Mouse (Mus musculus): ENCODE results near the gene Cyp17a1.

Gene Cyp17a1

GRCm38 (mm10) chr19:46672766-46673418 is at the start of gene Cyp17a1:
TSS of gene Cyp17a1 (minus strand) at chr19:46673172.
- no peak for DNase-seq

DNA sequence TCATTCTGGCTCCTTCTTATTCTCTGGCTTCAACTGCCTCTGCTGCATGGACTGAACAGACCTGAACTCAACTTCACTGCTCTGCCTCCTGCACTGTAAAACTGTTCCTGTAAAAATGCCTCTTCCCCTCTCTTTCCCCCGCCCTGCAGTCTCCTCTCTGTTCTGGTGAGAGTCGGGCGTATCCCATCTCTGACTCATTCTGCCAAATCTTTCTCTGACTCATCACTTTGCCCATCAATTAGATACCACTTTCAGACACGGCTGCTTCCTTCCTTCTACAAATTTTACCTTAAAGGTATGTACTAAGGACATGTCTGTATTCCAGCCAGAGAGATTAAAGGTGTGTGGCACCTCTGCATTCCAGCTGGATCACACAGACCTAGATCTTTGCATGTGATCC is 45.2 kb upstream of the Cyp17a1 start:
- no peak for DNase-seq

- no peak for DNase-seq
These were observed 42.0 kb upstream of the Cyp17a1 start for GRCm38 (mm10) chr19:46715016-46715415.

GRCm38 (mm10) chr19:46714234-46714633 is 41.3 kb upstream of the Cyp17a1 start:
- DNase-seq, result no peak

- no peak for DNase-seq
These were observed 37.6 kb upstream of the Cyp17a1 start for GRCm38 (mm10) chr19:46710614-46711013.

GRCm38 (mm10) chr19:46707296-46708151 is 34.6 kb upstream of the Cyp17a1 start, which contains the start of gene As3mt:
TSS of gene As3mt (plus strand) at chr19:46707458.
- DNase-seq, result peak; percentile 64 to 79

DNA sequence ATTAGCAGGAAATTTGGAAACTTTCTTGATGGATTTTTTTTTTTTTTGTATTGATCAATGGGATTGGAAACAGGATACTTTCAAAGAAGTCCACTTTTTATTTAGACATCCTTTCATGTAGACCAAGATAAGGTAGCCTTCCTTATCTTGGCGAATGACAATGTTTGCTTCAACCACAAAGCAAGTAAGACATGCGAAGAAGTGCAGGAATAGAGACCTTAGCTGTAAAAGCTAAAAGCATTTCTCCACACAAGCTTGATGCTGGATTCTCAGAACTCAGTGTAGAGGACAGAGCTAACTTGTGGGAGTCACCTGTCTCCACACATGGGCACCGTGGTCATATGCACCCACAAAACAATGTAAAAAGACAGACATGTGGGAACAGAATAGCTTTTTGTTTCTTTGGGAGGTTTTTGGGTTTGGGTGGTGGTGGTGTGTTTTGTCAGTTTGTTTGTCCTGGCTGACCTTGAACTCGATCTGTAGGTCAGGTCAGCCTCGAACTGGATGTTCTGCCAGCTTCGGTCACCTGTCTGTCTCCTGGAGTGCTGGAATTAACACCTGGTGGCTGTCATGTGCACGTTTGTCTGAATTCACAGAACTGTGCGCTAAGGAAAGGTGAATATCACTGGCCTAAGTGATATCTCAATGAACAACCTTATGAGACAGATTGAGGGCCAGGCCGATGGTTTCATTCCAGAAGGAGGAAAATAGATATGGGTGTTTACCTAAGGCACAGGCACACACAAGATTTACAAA is 33.7 kb upstream of the Cyp17a1 start:
- DNase-seq, result no peak

DNA sequence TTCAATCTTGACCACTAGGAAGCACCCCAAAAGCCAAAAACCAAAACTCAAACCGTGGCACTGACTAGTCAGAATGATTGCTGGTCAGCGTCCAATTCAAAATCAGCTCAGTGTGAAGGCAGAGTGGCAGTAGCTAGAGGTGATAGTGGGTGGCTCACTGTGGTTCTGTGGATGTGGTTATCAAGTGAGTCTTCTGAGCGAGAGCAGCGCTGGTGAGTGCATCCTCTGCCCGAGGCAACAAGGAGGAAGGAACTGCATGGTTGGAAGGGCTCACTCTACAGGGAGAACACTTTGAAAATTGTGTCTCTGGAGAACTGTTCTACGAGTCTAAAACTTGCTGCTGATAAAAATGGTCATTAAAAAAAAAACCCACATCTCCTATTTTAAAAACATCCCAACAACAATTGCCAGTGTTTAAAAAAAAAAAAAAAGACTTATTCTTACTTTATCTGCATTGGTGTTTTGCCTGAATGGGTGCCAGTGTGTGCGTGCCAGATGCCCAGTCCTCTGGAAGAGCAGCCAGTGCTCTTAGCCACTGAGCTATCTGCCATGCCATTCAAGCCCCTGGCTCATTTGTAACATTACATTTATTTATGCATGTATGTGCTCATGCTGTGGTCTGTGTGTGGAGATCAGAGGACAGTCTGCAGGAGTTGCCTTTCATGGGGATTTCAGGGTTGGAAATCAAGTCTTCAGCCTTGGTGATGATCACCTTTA is 33.0 kb upstream of the Cyp17a1 start:
- DNase-seq, result no peak

- no peak for DNase-seq
These were observed 28.2 kb upstream of the Cyp17a1 start for GRCm38 (mm10) chr19:46701156-46701555.

DNA sequence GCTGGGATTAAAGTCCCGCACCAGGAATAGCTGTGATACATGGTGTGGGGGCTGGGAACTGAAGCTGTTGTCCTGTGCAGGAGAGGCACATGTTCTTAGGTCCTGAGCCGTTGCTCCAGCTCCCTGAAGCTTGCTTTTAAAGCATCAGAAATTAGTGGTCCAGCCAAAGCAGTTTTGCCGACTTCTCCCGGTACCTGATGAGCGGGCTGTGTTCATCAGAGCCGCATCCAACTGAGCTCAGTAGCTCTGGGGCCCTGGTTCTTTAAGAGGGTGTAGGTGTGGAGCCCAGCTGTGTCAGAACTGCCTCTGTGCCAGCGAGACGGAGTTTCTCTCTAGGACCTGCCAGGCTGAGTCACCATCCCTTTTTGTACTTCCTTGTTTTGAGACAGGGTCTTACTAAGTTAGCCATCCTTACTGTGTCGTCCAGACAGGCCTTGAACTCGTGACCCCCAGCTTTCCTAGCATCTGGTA is 26.1 kb upstream of the Cyp17a1 start:
- DNase-seq, result no peak

GRCm38 (mm10) chr19:46697840-46698517 is 25.0 kb upstream of the Cyp17a1 start:
- no peak for DNase-seq

DNA sequence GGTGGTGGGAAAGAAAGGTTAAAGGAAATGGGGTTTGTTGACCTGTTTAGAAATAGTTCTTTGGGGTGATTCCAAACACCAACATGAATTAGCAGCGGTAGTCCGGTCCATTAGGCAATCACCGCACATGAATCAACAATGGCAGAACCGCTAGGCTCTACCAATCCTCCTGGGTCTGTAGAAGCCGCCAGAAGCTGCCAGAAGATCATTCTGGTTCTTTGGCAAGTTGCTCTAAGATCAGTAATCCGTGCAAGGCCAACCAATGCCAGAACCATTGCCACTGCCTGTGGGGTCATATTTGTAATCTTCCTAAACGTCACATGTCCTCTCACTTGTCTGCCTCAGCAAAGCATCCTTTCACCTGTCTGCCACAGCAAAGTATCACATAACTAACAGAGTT is 24.0 kb upstream of the Cyp17a1 start:
- DNase-seq, result no peak

DNA sequence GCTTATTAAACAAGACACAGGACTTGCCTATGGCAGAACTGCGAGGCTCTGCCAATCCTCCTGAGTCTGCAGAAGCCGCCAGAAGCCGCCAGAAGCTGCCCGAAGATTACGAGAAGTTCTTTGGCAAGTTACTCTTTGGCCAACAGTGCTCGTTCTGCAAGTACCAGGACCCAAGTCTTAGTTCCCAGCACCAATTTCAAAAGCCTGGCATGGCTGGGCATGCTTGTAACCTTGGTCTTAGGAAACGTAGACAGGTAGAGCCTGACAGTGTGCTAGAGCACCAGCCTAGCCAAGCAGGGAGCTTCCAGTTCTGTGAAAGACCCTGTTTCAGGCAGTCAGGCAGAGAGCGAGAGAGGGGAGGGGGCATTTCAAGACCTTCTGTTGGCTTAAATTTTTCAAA is 23.5 kb upstream of the Cyp17a1 start:
- DNase-seq, result no peak

DNA sequence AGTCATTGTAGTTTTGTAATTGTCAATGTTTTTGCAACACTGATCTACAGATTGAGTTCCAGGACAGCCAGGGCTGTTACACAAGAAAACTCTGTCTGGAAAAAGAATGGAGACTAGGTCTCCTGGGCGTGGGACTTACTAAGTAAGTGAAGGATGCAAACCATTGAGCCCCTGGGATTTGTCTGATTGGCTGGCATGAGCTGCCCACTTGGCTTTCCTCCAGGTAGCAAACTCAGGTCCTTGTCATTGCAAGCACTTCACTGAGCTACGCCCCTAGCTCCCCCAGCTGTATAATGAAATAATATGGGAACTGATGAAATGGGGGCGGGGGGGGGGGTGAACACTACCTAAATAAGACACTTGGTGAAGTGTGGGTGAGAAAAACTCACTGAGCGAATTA is 20.2 kb upstream of the Cyp17a1 start:
- peak in 1 of 2 experiments; percentile 31 for DNase-seq

GRCm38 (mm10) chr19:46691078-46691477 is 18.1 kb upstream of the Cyp17a1 start:
- no peak for DNase-seq

- peak in 1 of 2 experiments; percentile 20 for DNase-seq
These were observed 17.4 kb upstream of the Cyp17a1 start for GRCm38 (mm10) chr19:46690387-46690786.

GRCm38 (mm10) chr19:46689460-46690372 is 16.7 kb upstream of the Cyp17a1 start, which contains the start of gene Borcs7:
TSS of gene Borcs7 (plus strand) at chr19:46689906.
- peak; percentile 89 to 92 for DNase-seq

DNA sequence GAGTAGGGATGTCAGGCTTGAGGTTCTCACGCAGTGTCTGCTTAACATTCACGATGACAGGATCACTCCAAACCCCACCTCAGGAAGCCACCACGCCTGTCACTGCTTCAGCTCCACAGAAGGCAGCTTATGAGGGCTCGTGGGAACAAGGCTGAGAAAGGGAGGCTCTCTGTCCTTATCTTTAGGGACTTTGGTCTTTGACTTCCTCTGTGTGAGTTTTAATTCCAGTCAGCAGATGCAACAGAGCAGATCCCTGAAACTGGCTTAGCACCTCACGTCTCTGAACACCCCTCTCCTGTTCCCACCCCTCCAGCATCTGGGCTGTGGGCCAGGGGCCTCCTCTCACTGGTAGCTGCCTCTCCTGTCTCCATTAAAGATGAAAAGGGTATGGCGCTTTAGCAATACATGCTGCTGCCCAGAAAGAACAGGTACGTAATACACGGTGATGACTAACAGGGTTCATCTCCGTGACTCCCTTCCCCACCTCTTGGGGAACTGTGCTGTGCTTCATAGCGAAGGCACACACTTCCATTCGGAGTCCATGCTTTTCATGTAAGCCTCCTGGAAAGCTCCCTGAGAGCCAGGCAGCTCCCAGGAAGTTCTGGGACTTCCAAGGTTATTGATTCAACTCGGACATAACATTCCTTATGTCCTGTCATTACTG is 6.9 kb upstream of the Cyp17a1 start:
- DNase-seq, result no peak

GRCm38 (mm10) chr19:46675641-46676040 is 2.7 kb upstream of the Cyp17a1 start:
- no peak for DNase-seq

DNA sequence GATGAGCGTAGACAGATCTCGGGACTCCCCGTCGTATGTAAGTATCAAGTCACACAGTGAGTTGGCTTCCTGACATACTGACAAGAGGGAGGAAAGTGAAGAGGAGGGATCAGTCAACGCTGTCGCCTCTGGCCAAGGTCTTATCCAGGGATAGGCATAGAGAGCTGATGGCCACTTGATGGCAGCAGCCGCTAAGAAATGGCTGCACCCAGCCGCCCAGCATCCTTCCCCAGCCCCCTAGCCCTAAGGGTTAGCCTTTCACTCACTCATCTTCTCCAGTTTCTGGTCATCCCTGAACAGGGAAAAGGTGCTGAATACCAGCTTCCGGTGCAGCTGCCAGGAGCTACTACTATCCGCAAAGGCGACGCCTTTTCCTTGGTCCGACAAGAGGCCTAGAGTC is 2.3 kb downstream of the Cyp17a1 start:
- peak; percentile 81 to 82 for DNase-seq
